Mouse (Mus musculus): ENCODE measurements around the gene Slc22a6. TPM values are rescaled to one million over a fixed set of nuclear protein-coding genes. Genes with fewer than 3 reads are reported as not detected.

Gene Slc22a6
- polyA plus RNA-seq, 1 experiment from 2014 or later: 3.2 TPM

GRCm38 (mm10) chr19:8662337-8662736 lies 44.5 kb downstream of the Slc22a6 start:
- Histone ChIP-seq H3K9me3 (ENCODE audit: control insufficient read depth, low read length) (no peaks in the 10 kb centered on the region), H3K4me1 (ENCODE audit: control insufficient read depth, insufficient read depth, low read length) (0 out of 2 replicates have a peak, but pooled peaks cover 3% of the 10 kb centered on the region), H3K27me3 (ENCODE audit: control insufficient read depth, insufficient read depth, low read length) (no peaks in the 10 kb centered on the region), H3K4me3 (ENCODE audit: low read length) (peak overlapping the region; percentile 47), H3K27ac (ENCODE audit: low read depth, low read length) (no peak overlapping the region), H3K9ac (ENCODE audit: low read depth, low read length) (peak overlapping the region; percentile 67; the same call in 1 of the 2 replicates), H3K36me3 (ENCODE audit: control insufficient read depth, insufficient read depth, low read length) (no peaks in the 10 kb centered on the region), H3K4me2 (replicated peaks; ENCODE audit: low read depth, low read length) (peak overlapping the region; percentile 97)
- 4% methylated on average over 11 of the region's 11 CpGs for WGBS
- ATAC-seq (ENCODE audit: low FRiP score, low TSS enrichment): peak; percentile 40; the same call in 1 of the 2 replicates

DNA sequence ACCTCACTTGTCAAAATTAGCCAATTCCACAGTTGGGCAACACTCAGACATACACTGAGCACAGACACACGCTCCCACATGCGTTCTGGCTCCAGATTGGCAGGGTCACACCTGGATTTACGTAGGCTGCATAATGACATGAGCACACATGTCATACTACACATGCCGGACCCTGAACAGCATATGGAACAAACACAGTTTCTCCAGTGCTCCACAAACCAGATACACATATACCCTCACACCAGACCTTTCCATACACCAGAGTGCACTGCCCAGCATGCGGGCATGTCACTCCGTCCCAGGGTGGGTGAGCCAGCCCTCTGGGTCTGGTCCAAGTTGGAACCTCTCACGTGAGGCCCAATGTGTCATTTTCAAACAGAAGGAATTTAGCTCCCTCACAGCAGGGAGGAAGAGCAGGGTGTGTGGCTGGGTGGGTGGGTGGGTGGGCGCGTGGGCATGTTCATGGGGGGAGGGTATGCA lies 45.6 kb downstream of the Slc22a6 start, which contains the start of gene Chrm1:
Chrm1 (plus strand) TSS at position 430 of the 480 bp plus-strand sequence.
- Histone ChIP-seq H3K4me1 (ENCODE audit: control insufficient read depth, insufficient read depth, low read length) (0 out of 2 replicates have a peak, but pooled peaks cover 3% of the 10 kb centered on the region), H3K9ac (ENCODE audit: low read depth, low read length) (no peak within 1 kb of the TSS), H3K27me3 (ENCODE audit: control insufficient read depth, insufficient read depth, low read length) (no peaks in the 10 kb centered on the region), H3K27ac (ENCODE audit: low read depth, low read length) (no peak within 1 kb of the TSS), H3K4me2 (replicated peaks; ENCODE audit: low read depth, low read length) (peak within 1 kb of the TSS; percentile 97; the same call in 1 of the 2 replicates), H3K4me3 (ENCODE audit: low read length) (peak within 1 kb of the TSS; percentile 47; the same call in 1 of the 2 replicates), H3K36me3 (ENCODE audit: control insufficient read depth, insufficient read depth, low read length) (no peaks in the 10 kb centered on the region), H3K9me3 (ENCODE audit: control insufficient read depth, low read length) (no peaks in the 10 kb centered on the region)
- WGBS: 77% methylated on average over 9 of the region's 9 CpGs
- no peak for ATAC-seq (ENCODE audit: low FRiP score, low TSS enrichment)

DNA sequence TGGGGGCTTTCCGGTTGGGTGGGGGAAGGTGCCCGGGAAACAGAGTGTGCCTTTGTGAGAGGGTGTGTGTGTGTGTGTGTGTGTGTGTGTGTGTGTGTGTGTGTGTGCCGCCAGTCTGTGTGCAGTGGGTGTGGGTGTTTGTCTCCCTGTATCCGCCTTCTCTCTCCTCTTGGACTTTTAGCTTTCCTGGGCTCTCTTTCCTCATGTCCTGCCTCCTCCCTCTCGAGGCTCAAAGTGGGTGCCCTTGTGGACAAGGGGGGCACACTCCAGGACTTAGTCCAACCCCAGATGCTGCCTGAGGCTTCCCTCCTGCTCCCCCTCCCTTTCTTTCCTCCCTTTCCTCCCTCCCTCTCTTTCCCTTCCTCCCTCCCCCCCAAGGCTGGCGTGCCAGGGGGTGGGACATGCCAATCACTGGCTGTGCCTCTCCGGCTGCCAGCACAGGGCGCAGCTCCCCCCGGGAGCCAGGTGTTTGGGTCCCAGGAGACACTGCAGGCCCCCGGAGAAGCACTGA lies 46.1 kb downstream of the Slc22a6 start:
- Histone ChIP-seq H3K4me1 (ENCODE audit: control insufficient read depth, insufficient read depth, low read length) (0 out of 2 replicates have a peak, but pooled peaks cover 3% of the 10 kb centered on the region), H3K4me2 (replicated peaks; ENCODE audit: low read depth, low read length) (no peak overlapping the region), H3K27me3 (ENCODE audit: control insufficient read depth, insufficient read depth, low read length) (no peaks in the 10 kb centered on the region), H3K4me3 (ENCODE audit: low read length) (no peak overlapping the region), H3K27ac (ENCODE audit: low read depth, low read length) (no peak overlapping the region), H3K36me3 (ENCODE audit: control insufficient read depth, insufficient read depth, low read length) (no peaks in the 10 kb centered on the region), H3K9me3 (ENCODE audit: control insufficient read depth, low read length) (no peaks in the 10 kb centered on the region), H3K9ac (ENCODE audit: low read depth, low read length) (no peak overlapping the region)
- 0 out of 2 replicates have a peak, but pooled peaks have one; percentile 14 for ATAC-seq (ENCODE audit: low FRiP score, low TSS enrichment)
- WGBS: 59% methylated on average over 9 of the region's 10 CpGs

GRCm38 (mm10) chr19:8664859-8665258 lies 47.0 kb downstream of the Slc22a6 start:
- H3K4me3 ChIP-seq (ENCODE audit: low read length): no peak overlapping the region
- no peaks in the 10 kb centered on the region for H3K9me3 ChIP-seq (ENCODE audit: control insufficient read depth, low read length)
- no peak for ATAC-seq (ENCODE audit: low FRiP score, low TSS enrichment)
- H3K9ac ChIP-seq (ENCODE audit: low read depth, low read length): no peak overlapping the region
- no peak overlapping the region for H3K27ac ChIP-seq (ENCODE audit: low read depth, low read length)
- H3K27me3 ChIP-seq (ENCODE audit: control insufficient read depth, insufficient read depth, low read length): no peaks in the 10 kb centered on the region
- H3K4me1 ChIP-seq (ENCODE audit: control insufficient read depth, insufficient read depth, low read length): 0 out of 2 replicates have a peak, but pooled peaks cover 3% of the 10 kb centered on the region
- H3K4me2 ChIP-seq (replicated peaks; ENCODE audit: low read depth, low read length): no peak overlapping the region
- no peaks in the 10 kb centered on the region for H3K36me3 ChIP-seq (ENCODE audit: control insufficient read depth, insufficient read depth, low read length)
- WGBS: 99% methylated on average over 3 of the region's 3 CpGs

DNA sequence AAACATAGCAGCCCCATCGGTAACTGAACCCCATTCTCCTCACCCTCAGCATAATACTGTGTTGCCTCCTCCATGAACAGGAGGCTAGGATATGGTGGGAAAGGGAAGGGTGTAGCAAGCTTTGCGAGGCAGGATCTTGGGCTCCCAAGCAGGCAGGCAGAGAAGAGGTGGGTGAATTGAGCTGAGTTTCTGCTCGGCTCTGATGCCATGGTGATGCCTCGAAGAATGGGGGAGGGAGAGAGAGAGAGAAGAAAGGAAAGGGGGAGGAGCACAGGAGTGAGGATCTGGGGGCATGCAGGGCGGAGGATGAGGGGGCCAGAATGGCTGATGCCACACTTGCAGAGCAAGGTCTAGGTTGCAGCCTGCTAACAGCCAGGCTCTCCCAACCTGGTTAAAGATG lies 47.9 kb downstream of the Slc22a6 start:
- no peaks in the 10 kb centered on the region for H3K9me3 ChIP-seq (ENCODE audit: control insufficient read depth, low read length)
- no peak overlapping the region for H3K9ac ChIP-seq (ENCODE audit: low read depth, low read length)
- no peak for ATAC-seq (ENCODE audit: low FRiP score, low TSS enrichment)
- 64% methylated on average over 5 of the region's 5 CpGs for WGBS
- H3K4me1 ChIP-seq (ENCODE audit: control insufficient read depth, insufficient read depth, low read length): 0 out of 2 replicates have a peak, but pooled peaks cover 3% of the 10 kb centered on the region
- H3K4me3 ChIP-seq (ENCODE audit: low read length): no peak overlapping the region
- no peak overlapping the region for H3K27ac ChIP-seq (ENCODE audit: low read depth, low read length)
- H3K36me3 ChIP-seq (ENCODE audit: control insufficient read depth, insufficient read depth, low read length): no peaks in the 10 kb centered on the region
- H3K27me3 ChIP-seq (ENCODE audit: control insufficient read depth, insufficient read depth, low read length): no peaks in the 10 kb centered on the region
- H3K4me2 ChIP-seq (replicated peaks; ENCODE audit: low read depth, low read length): no peak overlapping the region

GRCm38 (mm10) chr19:8672859-8673258 lies 55.0 kb downstream of the Slc22a6 start:
- no peaks in the 10 kb centered on the region for H3K27me3 ChIP-seq (ENCODE audit: control insufficient read depth, insufficient read depth, low read length)
- H3K4me1 ChIP-seq (ENCODE audit: control insufficient read depth, insufficient read depth, low read length): no peaks in the 10 kb centered on the region
- H3K9ac ChIP-seq (ENCODE audit: low read depth, low read length): no peak overlapping the region
- H3K27ac ChIP-seq (ENCODE audit: low read depth, low read length): no peak overlapping the region
- WGBS: 90% methylated on average over 3 of the region's 3 CpGs
- no peaks in the 10 kb centered on the region for H3K36me3 ChIP-seq (ENCODE audit: control insufficient read depth, insufficient read depth, low read length)
- ATAC-seq (ENCODE audit: low FRiP score, low TSS enrichment): no peak
- H3K4me3 ChIP-seq (ENCODE audit: low read length): no peak overlapping the region
- H3K4me2 ChIP-seq (replicated peaks; ENCODE audit: low read depth, low read length): no peak overlapping the region
- H3K9me3 ChIP-seq (ENCODE audit: control insufficient read depth, low read length): no peaks in the 10 kb centered on the region

- 73% methylated on average over 9 of the region's 9 CpGs for WGBS
- H3K27ac ChIP-seq (ENCODE audit: low read depth, low read length): no peak overlapping the region
- H3K4me3 ChIP-seq (ENCODE audit: low read length): no peak overlapping the region
- H3K9me3 ChIP-seq (ENCODE audit: control insufficient read depth, low read length): no peaks in the 10 kb centered on the region
- H3K4me2 ChIP-seq (replicated peaks; ENCODE audit: low read depth, low read length): no peak overlapping the region
- no peaks in the 10 kb centered on the region for H3K27me3 ChIP-seq (ENCODE audit: control insufficient read depth, insufficient read depth, low read length)
- H3K4me1 ChIP-seq (ENCODE audit: control insufficient read depth, insufficient read depth, low read length): no peaks in the 10 kb centered on the region
- ATAC-seq (ENCODE audit: low FRiP score, low TSS enrichment): no peak
- no peaks in the 10 kb centered on the region for H3K36me3 ChIP-seq (ENCODE audit: control insufficient read depth, insufficient read depth, low read length)
- H3K9ac ChIP-seq (ENCODE audit: low read depth, low read length): no peak overlapping the region
Observed at GRCm38 (mm10) chr19:8673336-8674063, 55.7 kb downstream of the Slc22a6 start.
